Mouse (Mus musculus): ENCODE data around the gene Uqcr11. TPM values are rescaled to one million over a fixed set of nuclear protein-coding genes. Genes with fewer than 3 reads are reported as not detected.

Uqcr11 gene
- polyA plus RNA-seq (2017; shearing (Covaris generic)), result 65.7 TPM

DNA sequence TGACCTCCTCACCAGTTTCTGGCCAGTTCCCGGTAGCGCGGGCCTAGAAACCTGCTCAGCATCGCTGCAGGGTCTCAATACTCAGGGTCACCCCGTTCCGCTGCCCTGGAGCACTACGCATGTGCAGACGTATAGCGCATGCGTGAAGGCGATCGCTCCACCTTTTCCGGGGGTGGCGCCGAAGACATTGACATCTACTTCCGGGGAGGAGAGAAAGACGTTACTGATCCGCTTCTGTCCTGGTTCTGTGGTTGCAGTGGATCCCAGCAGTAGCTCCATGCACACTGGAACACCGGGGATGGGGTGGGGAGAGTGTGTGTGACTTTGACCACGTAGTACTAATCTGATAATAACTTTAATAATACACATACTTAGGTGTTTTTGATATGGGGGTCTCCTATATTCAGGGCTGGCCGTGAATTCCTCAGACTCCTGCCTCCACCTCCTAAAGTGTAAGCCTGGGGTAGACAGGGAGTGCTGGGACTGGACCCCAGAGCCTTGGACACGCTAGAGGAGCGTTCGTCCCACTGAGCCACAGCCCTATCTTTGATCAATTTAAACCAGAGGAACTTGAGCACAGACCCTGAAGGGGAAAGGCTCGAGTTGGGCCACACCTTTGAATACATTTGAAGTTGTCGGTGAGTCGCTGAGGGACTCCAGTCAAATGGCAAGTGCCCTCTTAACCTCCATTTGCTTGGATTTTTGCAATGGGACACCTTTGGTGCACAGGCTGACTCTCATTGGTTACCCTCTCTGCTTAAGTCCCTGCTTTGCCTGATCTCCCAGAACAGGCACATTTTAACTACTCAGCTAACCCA is at the start of gene Uqcr11:
TSS of gene Uqcr11 (minus strand) at position 147 of the 818 bp plus-strand sequence.

DNA sequence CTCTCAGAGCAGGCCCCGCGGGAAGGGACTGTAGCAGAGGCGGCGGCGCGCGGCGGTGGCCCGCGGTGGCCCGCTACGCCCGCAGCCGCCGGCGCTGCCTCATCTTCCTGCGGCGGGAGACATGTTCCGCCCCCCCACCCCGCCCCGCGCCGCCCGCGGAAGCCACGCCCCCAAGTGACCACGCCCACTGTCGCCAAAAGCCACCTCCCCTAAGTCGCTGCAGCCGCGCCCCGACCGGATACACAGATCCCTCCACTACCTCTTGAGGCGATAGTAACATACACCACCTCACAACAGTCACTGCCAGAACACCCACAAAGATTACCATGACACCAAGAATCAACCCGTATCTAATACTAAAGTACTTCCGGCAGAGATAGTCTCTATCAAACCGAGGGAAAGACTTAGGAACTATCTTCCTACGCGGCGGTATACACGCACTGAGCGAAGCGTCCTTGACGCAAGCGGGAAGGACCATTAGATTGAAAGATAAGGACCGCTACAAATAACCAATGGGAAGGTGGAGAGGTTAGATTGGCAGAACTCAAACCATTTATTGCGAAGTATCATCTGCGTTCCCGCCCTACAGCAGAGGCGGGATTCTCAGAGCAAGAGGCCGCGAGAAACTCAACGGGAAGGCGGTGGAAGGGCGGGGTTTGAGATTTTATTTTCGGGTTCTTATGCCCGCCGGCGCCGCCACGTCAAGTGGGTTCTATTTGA is 27.0 kb upstream of the Uqcr11 start, which contains the start of gene Tcf3:
TSS of gene Tcf3 (minus strand) at position 135 of the 720 bp plus-strand sequence.

DNA sequence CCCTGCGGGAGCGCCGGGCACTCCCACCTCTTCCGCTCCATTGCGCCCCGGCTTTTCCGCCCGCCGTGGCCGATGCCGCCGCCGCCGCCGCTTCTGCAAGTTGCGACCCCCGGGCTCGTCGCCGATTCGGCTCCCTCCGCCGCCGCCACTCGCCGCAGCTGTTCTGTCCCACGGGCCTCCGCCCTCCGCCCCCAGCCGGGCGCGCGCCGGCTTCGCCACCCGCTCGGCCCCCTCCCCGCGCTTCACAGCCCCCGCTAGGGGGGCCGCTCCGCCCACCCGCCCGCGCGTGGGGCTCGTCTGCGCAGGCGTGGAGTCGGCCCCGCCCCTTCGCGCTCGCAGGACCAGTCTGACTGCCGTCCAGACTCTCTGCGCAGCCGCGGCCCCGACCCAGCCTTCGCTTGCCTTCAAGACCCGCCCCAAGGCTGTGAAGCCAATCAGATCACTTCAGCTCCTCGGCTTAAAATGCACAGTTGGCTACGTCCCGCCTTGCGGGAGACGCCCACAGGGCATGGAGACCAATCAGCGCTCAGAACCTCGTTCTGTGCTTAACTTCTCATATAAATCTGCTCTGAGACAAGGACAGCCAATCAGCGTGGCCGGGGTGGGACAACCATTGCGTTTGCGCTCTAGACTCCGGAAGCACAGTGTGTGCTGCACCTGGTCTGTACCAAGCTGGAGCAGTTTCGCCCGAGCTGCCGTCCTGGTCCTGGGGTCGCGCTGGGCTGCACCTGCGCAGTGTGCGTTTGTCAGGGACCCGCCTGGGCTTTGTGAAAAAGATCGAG is 7.2 kb downstream of the Uqcr11 start, which contains the start of gene Mbd3:
TSS of gene Mbd3 (minus strand) at position 360 of the 782 bp plus-strand sequence.

DNA sequence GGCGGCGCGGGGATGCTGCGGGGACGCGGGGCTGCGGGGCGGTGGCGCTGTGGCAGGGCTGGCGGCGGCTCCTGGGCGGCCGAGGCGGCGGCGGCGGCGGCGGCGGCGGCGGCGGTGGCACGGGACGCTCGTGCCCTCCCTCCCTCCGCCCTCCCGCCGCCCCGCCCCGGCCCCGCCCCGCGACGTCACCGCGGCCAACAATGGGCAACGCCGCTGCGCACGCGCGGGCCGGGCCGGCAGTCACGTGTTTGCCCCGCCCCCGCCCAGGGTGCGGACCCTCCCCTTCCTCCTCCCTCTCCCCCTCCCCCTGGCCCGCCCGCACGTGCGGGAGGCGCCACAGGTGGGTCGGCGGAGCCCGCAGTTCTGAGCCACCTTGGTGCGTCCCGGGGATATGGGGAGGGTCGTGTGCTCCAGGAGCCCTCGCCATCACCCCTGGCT is 19.1 kb downstream of the Uqcr11 start, which contains the start of gene Mex3d:
TSS of gene Mex3d (minus strand) at position 138 of the 438 bp plus-strand sequence.

DNA sequence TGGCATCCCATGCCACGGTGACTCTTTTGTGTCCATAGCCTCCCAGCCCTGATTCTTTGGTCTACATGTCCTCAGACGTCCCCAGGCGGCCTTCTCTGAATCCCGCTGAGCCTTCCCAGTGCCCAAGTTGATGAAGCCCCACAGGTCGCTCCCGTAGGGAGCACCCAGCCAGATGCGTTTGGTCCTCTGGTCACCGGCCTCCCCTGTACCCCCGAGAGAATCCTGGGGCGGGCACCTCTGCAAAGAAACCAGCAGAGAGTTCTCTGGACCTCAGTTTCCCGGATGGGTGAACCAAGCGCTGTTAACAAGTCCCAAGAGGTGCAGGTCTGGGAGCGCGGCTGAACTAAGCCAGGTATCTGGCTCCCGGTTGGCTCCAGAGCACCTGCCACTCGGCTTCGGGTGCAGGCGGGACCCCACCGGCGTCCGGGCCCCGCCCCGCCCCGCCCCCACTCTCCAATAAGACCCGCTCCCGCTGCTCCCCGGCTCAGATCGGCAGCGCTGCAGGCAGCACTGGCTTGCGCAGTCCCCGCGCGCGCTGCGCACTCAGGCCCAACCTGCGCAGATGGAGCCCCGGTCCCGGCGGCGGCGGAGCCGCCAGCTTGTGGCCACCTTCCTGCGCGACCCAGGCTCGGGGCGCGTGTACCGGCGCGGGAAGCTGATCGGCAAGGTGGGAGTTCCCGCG is 50.5 kb downstream of the Uqcr11 start, which contains the start of gene Plk5:
TSS of gene Plk5 (plus strand) at position 459 of the 682 bp plus-strand sequence.

Other genes with a start within 250 kb of the Uqcr11 start
- 325 TPM for gene Cirbp, start 240.8 kb downstream of the Uqcr11 start, polyA plus RNA-seq (2017; shearing (Covaris generic))
- gene 1600002K03Rik, start 233.9 kb downstream of the Uqcr11 start, polyA plus RNA-seq (2017; shearing (Covaris generic)), result 19.5 TPM
- gene Efna2, start 227.3 kb downstream of the Uqcr11 start, polyA plus RNA-seq (2017; shearing (Covaris generic)), result 0.32 TPM
- gene Mum1, start 180.4 kb downstream of the Uqcr11 start, polyA plus RNA-seq (2017; shearing (Covaris generic)), result 106 TPM
- gene Ndufs7, start 157.7 kb downstream of the Uqcr11 start, polyA plus RNA-seq (2017; shearing (Covaris generic)), result 171 TPM
- not detected for gene Gamt, start 145.8 kb downstream of the Uqcr11 start, polyA plus RNA-seq (2017; shearing (Covaris generic))
- 91.1 TPM for gene Dazap1, start 145.3 kb downstream of the Uqcr11 start, polyA plus RNA-seq (2017; shearing (Covaris generic))
- 1,047 TPM for gene Rps15, start 114.4 kb downstream of the Uqcr11 start, polyA plus RNA-seq (2017; shearing (Covaris generic))
- 0.06 TPM for gene Apc2, start 110.9 kb downstream of the Uqcr11 start, polyA plus RNA-seq (2017; shearing (Covaris generic))
- gene 2310011J03Rik, start 86.3 kb downstream of the Uqcr11 start, polyA plus RNA-seq (2017; shearing (Covaris generic)), result 30.5 TPM
- 8.1 TPM for gene Pcsk4, start 77.3 kb downstream of the Uqcr11 start, polyA plus RNA-seq (2017; shearing (Covaris generic))
- not detected for gene Reep6, start 76.9 kb downstream of the Uqcr11 start, polyA plus RNA-seq (2017; shearing (Covaris generic))
- not detected for gene Adamtsl5, start 58.4 kb downstream of the Uqcr11 start, polyA plus RNA-seq (2017; shearing (Covaris generic))
- gene Plk5, start 50.4 kb downstream of the Uqcr11 start, polyA plus RNA-seq (2017; shearing (Covaris generic)), result not detected
- gene Mex3d, start 19.2 kb downstream of the Uqcr11 start, polyA plus RNA-seq (2017; shearing (Covaris generic)), result 10.9 TPM
- gene Mbd3, start 7.3 kb downstream of the Uqcr11 start, polyA plus RNA-seq (2017; shearing (Covaris generic)), result 124 TPM
- 94.0 TPM for gene Tcf3, start 26.8 kb upstream of the Uqcr11 start, polyA plus RNA-seq (2017; shearing (Covaris generic))
- not detected for gene Onecut3, start 88.0 kb upstream of the Uqcr11 start, polyA plus RNA-seq (2017; shearing (Covaris generic))
- gene Atp8b3, start 132.3 kb upstream of the Uqcr11 start, polyA plus RNA-seq (2017; shearing (Covaris generic)), result not detected
- 83.0 TPM for gene Rexo1, start 154.7 kb upstream of the Uqcr11 start, polyA plus RNA-seq (2017; shearing (Covaris generic))
- 17.2 TPM for gene Klf16, start 170.5 kb upstream of the Uqcr11 start, polyA plus RNA-seq (2017; shearing (Covaris generic))
- 93.3 TPM for gene Abhd17a, start 183.5 kb upstream of the Uqcr11 start, polyA plus RNA-seq (2017; shearing (Covaris generic))
- 102 TPM for gene Scamp4, start 196.0 kb upstream of the Uqcr11 start, polyA plus RNA-seq (2017; shearing (Covaris generic))
- gene Adat3, start 196.1 kb upstream of the Uqcr11 start, polyA plus RNA-seq (2017; shearing (Covaris generic)), result 6.9 TPM
- gene Gm49322, start 199.2 kb upstream of the Uqcr11 start, polyA plus RNA-seq (2017; shearing (Covaris generic)), result 8.5 TPM
- gene Csnk1g2, start 216.0 kb upstream of the Uqcr11 start, polyA plus RNA-seq (2017; shearing (Covaris generic)), result 353 TPM

Data from naive thymus-derived CD4-positive, alpha-beta T cell, adult 5 months (primary cell).